Mouse (Mus musculus): ENCODE results near the gene Sestd1. TPM values are rescaled to one million over a fixed set of nuclear protein-coding genes. Genes with fewer than 3 reads are reported as not detected.

The Sestd1 gene
- polyA plus RNA-seq, 1 experiment from 2014 or later, result 19.5 TPM

DNA sequence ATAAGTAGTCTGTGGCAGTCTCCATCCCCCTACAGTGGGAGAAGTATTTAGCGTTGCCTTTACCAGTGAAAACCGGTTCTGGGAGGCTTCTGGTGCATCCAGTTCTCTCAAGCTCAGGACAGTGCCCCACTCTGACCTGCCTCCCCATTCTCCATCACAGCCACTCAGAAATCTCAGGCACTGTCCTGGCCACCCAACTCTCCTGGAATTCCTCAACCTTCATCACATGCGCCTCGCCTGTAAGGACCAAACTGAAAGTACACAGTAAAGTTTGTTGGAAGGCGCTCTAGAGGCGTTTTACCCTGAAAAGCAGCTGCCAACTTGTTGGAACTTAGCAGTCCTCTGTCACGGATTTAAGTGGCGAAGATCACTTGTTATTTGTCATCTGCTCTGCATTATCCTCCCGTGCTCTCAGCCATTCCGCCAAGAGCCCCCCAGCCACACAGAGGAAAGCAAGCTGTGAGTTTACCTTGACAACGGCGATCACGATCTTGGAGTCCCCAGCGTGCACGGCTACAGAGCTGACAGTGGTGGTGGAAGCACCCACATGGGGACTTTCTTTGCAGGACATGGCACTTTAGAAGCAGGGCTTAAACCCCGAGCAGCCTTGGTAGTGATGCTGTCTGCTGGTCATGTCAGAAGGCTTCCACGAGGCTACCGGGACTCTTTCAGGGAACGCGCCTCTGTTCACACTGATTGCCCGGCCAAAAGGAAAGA, 110.3 kb downstream of the Sestd1 start:
- Histone ChIP-seq H3K9ac (peak overlapping the region; percentile 72), H3K4me2 (replicated peaks) (peak overlapping the region; percentile 88), H3K36me3 (no peaks in the 10 kb centered on the region), H3K27ac (peak overlapping the region; percentile 39; the same call in 1 of the 2 replicates), H3K9me3 (no peaks in the 10 kb centered on the region), H3K4me3 (peak overlapping the region; percentile 55), H3K4me1 (peaks cover 34% of the 10 kb centered on the region), H3K27me3 (no peaks in the 10 kb centered on the region; the same call in 1 of the 2 replicates)
- under 1% methylated on average over 21 of the region's 21 CpGs for WGBS
- peak; percentile 49 for ATAC-seq (ENCODE audit: low FRiP score, low read depth)

- H3K4me1 ChIP-seq, result peaks cover 34% of the 10 kb centered on the region
- WGBS, result 70% methylated on average over 4 of the region's 4 CpGs
- H3K27me3 ChIP-seq, result no peaks in the 10 kb centered on the region; the same call in 1 of the 2 replicates
- H3K4me2 ChIP-seq (replicated peaks), result peak overlapping the region; percentile 88
- no peak for ATAC-seq (ENCODE audit: low FRiP score, low read depth)
- H3K4me3 ChIP-seq, result peak overlapping the region; percentile 55
- no peaks in the 10 kb centered on the region for H3K9me3 ChIP-seq
- H3K27ac ChIP-seq, result no peak overlapping the region
- H3K9ac ChIP-seq, result no peak overlapping the region; the same call in 1 of the 2 replicates
- no peaks in the 10 kb centered on the region for H3K36me3 ChIP-seq
These were observed 111.2 kb downstream of the Sestd1 start for GRCm38 (mm10) chr2:77169218-77169617.

DNA sequence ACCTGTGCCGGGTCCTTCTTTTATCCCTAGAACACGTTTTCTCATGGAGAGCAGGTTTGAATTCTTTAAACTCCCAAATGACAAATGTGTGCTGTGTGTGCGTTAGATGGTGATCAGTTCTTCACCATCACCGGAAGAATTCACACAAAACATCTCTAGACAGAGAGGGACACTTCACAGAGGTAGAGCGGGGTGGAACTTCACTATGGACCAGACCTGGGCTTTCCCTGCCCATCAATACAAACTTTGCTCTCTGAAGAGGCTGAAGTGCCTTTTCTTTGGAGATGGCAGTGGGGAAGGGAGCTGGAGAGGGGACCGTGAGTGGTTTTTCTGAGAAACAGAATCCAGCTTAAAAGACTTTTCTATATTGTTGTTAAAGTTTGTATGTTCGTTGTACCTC, 111.6 kb downstream of the Sestd1 start:
- H3K27ac ChIP-seq, result no peak overlapping the region
- 87% methylated on average over 7 of the region's 7 CpGs for WGBS
- H3K9ac ChIP-seq, result no peak overlapping the region
- H3K27me3 ChIP-seq, result no peaks in the 10 kb centered on the region; the same call in 1 of the 2 replicates
- ATAC-seq (ENCODE audit: low FRiP score, low read depth), result no peak
- peaks cover 32% of the 10 kb centered on the region for H3K4me1 ChIP-seq
- H3K4me3 ChIP-seq, result no peak overlapping the region
- no peaks in the 10 kb centered on the region for H3K9me3 ChIP-seq
- H3K36me3 ChIP-seq, result no peaks in the 10 kb centered on the region
- H3K4me2 ChIP-seq (replicated peaks), result 0 out of 2 replicates have a peak overlapping the region, but pooled peaks have one; percentile 7

DNA sequence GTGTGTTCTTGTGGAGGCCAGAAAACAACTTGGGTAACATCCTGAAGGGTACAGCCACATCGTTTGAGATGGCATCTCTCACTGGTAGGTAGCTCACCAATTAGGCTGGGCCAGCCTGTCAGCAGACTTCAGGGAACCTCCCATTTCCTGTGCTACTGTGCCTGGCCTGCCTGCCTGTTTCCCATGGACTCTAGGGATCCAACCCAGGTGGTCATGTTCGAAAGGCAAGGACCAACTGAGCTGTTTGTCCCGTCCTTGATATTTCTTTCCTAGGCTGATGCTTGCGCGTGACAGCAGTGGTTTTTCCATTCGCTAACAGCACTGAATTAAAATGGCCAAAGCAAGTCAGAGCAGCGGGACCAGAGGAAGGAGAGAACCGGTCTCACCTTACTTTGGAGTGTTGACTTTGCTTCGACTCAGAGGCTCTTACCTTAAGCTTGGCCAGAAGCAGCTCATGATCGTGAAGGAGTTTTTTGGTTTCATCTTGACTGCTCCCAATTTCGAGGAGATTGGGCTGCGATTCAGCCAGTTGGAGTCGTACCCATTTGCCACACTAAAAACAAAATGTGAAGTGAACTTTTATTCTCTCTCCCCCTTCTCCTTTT, 112.2 kb downstream of the Sestd1 start:
- Histone ChIP-seq H3K4me1 (peaks cover 27% of the 10 kb centered on the region), H3K36me3 (no peaks in the 10 kb centered on the region), H3K4me3 (no peak overlapping the region)

GRCm38 (mm10) chr2:77166366-77166765, 114.0 kb downstream of the Sestd1 start:
- peaks cover 15% of the 10 kb centered on the region for H3K4me1 ChIP-seq
- no peaks in the 10 kb centered on the region for H3K27me3 ChIP-seq
- H3K9ac ChIP-seq, result no peak overlapping the region
- no peaks in the 10 kb centered on the region for H3K9me3 ChIP-seq
- H3K4me2 ChIP-seq (replicated peaks), result no peak overlapping the region
- no peak overlapping the region for H3K4me3 ChIP-seq
- no peaks in the 10 kb centered on the region for H3K36me3 ChIP-seq
- 73% methylated on average over 4 of the region's 4 CpGs for WGBS
- H3K27ac ChIP-seq, result no peak overlapping the region
- no peak for ATAC-seq (ENCODE audit: low FRiP score, low read depth)

More for the DNA sequence above, 112.2 kb downstream of the Sestd1 start:
- Histone ChIP-seq H3K4me2 (replicated peaks) (0 out of 2 replicates have a peak overlapping the region, but pooled peaks have one; percentile 9), H3K27ac (no peak overlapping the region), H3K9ac (no peak overlapping the region), H3K9me3 (no peaks in the 10 kb centered on the region), H3K27me3 (no peaks in the 10 kb centered on the region; the same call in 1 of the 2 replicates)
- 81% methylated on average over 13 of the region's 13 CpGs for WGBS
- no peak for ATAC-seq (ENCODE audit: low FRiP score, low read depth)

- ATAC-seq (ENCODE audit: low FRiP score, low read depth), result no peak
- Histone ChIP-seq H3K4me2 (replicated peaks) (no peak overlapping the region), H3K27ac (no peak overlapping the region), H3K4me1 (0 out of 2 replicates have a peak, but pooled peaks cover 5% of the 10 kb centered on the region), H3K36me3 (no peaks in the 10 kb centered on the region), H3K9me3 (no peaks in the 10 kb centered on the region), H3K27me3 (no peaks in the 10 kb centered on the region), H3K4me3 (no peak overlapping the region), H3K9ac (no peak overlapping the region)
- 86% methylated on average over 3 of the region's 3 CpGs for WGBS
These were observed 115.7 kb downstream of the Sestd1 start for GRCm38 (mm10) chr2:77164662-77165061.

DNA sequence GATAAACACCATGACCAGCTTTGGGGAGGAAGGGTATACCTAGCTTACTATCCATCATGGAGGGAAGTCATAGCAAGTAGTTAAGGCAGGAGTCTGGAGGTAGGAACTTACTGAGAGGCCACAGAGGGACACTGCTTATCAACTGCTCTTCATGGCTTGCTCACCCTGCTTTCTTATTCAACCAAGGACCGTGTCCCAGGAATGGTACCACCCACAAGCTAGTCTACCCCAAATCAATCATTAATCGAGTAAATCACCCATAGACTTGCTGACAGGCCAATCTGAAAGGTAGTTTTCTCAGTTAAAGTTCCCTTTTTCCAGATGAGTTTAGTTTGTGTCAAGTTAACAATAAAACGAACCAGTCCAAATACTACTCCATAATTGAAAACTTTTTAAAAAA, 117.0 kb downstream of the Sestd1 start:
- no peak overlapping the region for H3K9ac ChIP-seq
- ATAC-seq (ENCODE audit: low FRiP score, low read depth), result no peak
- H3K4me2 ChIP-seq (replicated peaks), result no peak overlapping the region
- H3K27ac ChIP-seq, result no peak overlapping the region
- WGBS, result 93% methylated on average over 3 of the region's 3 CpGs
- no peaks in the 10 kb centered on the region for H3K27me3 ChIP-seq
- H3K4me3 ChIP-seq, result no peak overlapping the region
- 0 out of 2 replicates have a peak, but pooled peaks cover 3% of the 10 kb centered on the region for H3K4me1 ChIP-seq
- no peaks in the 10 kb centered on the region for H3K36me3 ChIP-seq
- H3K9me3 ChIP-seq, result no peaks in the 10 kb centered on the region

- ATAC-seq (ENCODE audit: low FRiP score, low read depth), result no peak
- no peaks in the 10 kb centered on the region for H3K27me3 ChIP-seq
These were observed 118.3 kb downstream of the Sestd1 start for GRCm38 (mm10) chr2:77162135-77162534.

DNA sequence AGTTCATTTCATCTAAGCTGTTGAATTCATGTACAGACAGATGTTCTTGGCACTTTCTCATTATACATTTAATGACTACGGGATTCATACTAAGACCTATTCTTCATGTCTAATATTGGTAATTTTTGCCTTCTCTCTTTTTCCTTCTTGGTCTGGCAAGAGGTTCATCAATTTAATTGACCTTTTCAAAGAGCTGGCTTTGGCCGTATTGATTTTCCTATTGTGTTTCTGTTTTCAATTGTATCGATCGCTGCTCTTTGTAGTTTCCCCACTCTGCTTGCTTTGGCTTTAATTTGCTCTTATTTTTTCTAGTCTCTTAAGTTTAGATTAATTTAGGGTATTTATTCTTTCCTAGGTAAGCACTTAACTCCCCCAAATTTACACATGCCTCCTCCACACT, 122.8 kb downstream of the Sestd1 start:
- no peaks in the 10 kb centered on the region for H3K4me1 ChIP-seq
- ATAC-seq (ENCODE audit: low FRiP score, low read depth), result no peak
- H3K27ac ChIP-seq, result no peak overlapping the region
- H3K36me3 ChIP-seq, result no peaks in the 10 kb centered on the region
- no peak overlapping the region for H3K4me3 ChIP-seq
- H3K9ac ChIP-seq, result no peak overlapping the region
- H3K4me2 ChIP-seq (replicated peaks), result no peak overlapping the region
- WGBS, result 93% methylated on average over 4 of the region's 4 CpGs
- 0 out of 2 replicates have a peak, but pooled peaks cover 3% of the 10 kb centered on the region for H3K9me3 ChIP-seq
- no peaks in the 10 kb centered on the region for H3K27me3 ChIP-seq

More at GRCm38 (mm10) chr2:77162135-77162534, 118.3 kb downstream of the Sestd1 start:
- Histone ChIP-seq H3K4me1 (no peaks in the 10 kb centered on the region), H3K9me3 (no peaks in the 10 kb centered on the region), H3K4me2 (replicated peaks) (no peak overlapping the region), H3K9ac (no peak overlapping the region), H3K4me3 (no peak overlapping the region), H3K36me3 (no peaks in the 10 kb centered on the region), H3K27ac (no peak overlapping the region)
- WGBS, result 83% methylated on average over 3 of the region's 3 CpGs

- Histone ChIP-seq H3K27ac (no peak overlapping the region), H3K4me3 (no peak overlapping the region), H3K9ac (no peak overlapping the region), H3K9me3 (0 out of 2 replicates have a peak, but pooled peaks cover 3% of the 10 kb centered on the region), H3K27me3 (no peaks in the 10 kb centered on the region), H3K4me2 (replicated peaks) (no peak overlapping the region), H3K4me1 (no peaks in the 10 kb centered on the region), H3K36me3 (no peaks in the 10 kb centered on the region)
- WGBS, result 73% methylated on average over 4 of the region's 4 CpGs
- ATAC-seq (ENCODE audit: low FRiP score, low read depth), result no peak
These were observed 126.3 kb downstream of the Sestd1 start for GRCm38 (mm10) chr2:77154080-77154479.

DNA sequence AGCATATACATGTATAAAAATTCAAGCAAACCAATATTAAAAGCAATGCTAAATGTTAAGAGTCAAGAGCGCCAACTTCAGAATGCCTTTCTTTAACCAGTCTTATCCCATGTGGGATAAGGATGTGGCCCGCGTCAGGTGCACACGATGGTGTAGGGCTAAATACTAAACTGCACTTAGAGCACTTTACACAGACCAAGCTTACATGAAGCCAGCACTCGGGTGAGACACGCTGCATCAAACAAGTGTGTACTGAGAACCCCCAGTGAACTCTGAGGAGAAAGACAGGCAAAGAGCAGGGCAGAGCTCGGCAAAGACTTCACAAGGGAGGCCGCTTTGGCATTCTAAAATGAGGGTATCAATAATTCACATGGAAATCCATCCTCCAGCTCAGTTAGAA, 129.1 kb downstream of the Sestd1 start:
- Histone ChIP-seq H3K9ac (no peak overlapping the region), H3K9me3 (0 out of 2 replicates have a peak, but pooled peaks cover under 1% of the 10 kb centered on the region), H3K27me3 (no peaks in the 10 kb centered on the region), H3K4me1 (no peaks in the 10 kb centered on the region), H3K27ac (no peak overlapping the region), H3K4me2 (replicated peaks) (no peak overlapping the region), H3K4me3 (no peak overlapping the region), H3K36me3 (no peaks in the 10 kb centered on the region)
- WGBS, result 90% methylated on average over 8 of the region's 8 CpGs
- no peak for ATAC-seq (ENCODE audit: low FRiP score, low read depth)

DNA sequence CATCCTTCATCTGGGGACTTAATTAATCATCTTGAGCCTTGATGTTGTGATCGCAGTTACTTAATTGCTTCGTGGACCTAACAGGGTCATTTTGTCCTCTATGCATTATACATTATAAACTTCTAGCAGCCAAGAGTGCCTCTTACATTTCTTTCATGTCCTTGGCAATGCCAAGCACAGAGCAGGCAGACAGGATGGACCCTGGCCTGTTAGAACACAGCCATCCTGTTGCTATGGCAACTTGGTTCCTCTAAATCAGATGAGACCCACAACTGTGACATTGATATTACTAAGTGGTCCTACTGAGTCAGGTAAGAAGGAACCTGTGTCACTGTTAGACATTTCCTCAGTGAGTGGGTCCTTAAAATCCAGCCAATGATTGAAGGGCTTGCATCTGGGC, 130.8 kb downstream of the Sestd1 start:
- H3K4me2 ChIP-seq (replicated peaks), result no peak overlapping the region
- no peaks in the 10 kb centered on the region for H3K4me1 ChIP-seq
- H3K27ac ChIP-seq, result no peak overlapping the region
- no peaks in the 10 kb centered on the region for H3K27me3 ChIP-seq
- no peak overlapping the region for H3K9ac ChIP-seq
- H3K36me3 ChIP-seq, result no peaks in the 10 kb centered on the region
- no peak for ATAC-seq (ENCODE audit: low FRiP score, low read depth)
- no peaks in the 10 kb centered on the region for H3K9me3 ChIP-seq
- 52% methylated on average over 2 of the region's 2 CpGs for WGBS
- no peak overlapping the region for H3K4me3 ChIP-seq

Measured in limb, embryonic 13.5 days (tissue).